Mouse (Mus musculus) hindbrain, embryonic 14.5 days (tissue): ENCODE data around the gene Otos. TPM values are rescaled to one million over a fixed set of nuclear protein-coding genes. Genes with fewer than 3 reads are reported as not detected.

ENCODE experiments used
- ATAC-seq: fragments of 200-750 bp; cut with Nextera tagmentation; 2 replicates; pipeline ENCODE4 v1.8.0; 2017; ENCODE audit warnings: moderate number of reproducible peaks, mild to moderate bottlenecking, moderate TSS enrichment, moderate library complexity; ENCODE audit not compliant: low FRiP score
- DNase-seq: peaks from one replicate; pipeline ENCODE4 v3.0.0-alpha.2; 2015; ENCODE audit warnings: low spot score
- H3K27ac ChIP-seq: fragments of 300-500 bp; sonication (generic); 2 replicates; pipeline ENCODE4 v1.5.1; 2014; ENCODE audit warnings: mild to moderate bottlenecking, moderate library complexity
- H3K27me3 ChIP-seq: fragments of 300-500 bp; sonication (generic); 2 replicates; pipeline ENCODE4 v1.6.1; 2014; ENCODE audit warnings: mild to moderate bottlenecking, low read length, mixed read lengths; ENCODE audit not compliant: control insufficient read depth, insufficient read depth
- H3K36me3 ChIP-seq: fragments of 300-500 bp; sonication (generic); replicated peaks from 2 replicates; pipeline ENCODE4 v1.6.1; 2014; ENCODE audit not compliant: control insufficient read depth, insufficient read depth
- H3K4me1 ChIP-seq: fragments of 300-500 bp; sonication (generic); replicated peaks from 2 replicates; pipeline ENCODE4 v1.6.1; 2014; ENCODE audit warnings: antibody characterized with exemption, low read length, mixed read lengths; ENCODE audit not compliant: control insufficient read depth, insufficient read depth
- H3K4me2 ChIP-seq: fragments of 300-500 bp; sonication (generic); replicated peaks from 2 replicates; pipeline ENCODE4 v1.6.1; 2014; ENCODE audit warnings: mild to moderate bottlenecking, moderate library complexity
- H3K4me3 ChIP-seq: fragments of 300-500 bp; sonication (generic); replicated peaks from 2 replicates; pipeline ENCODE4 v1.5.1; 2014; ENCODE audit warnings: mild to moderate bottlenecking, low read length
- H3K9ac ChIP-seq: fragments of 300-500 bp; sonication (generic); 2 replicates; pipeline ENCODE4 v1.6.1; 2014
- H3K9me3 ChIP-seq: fragments of 300-500 bp; sonication (generic); 2 replicates; pipeline ENCODE4 v1.6.1; 2016; ENCODE audit warnings: low read length; ENCODE audit not compliant: control insufficient read depth
- WGBS: fragments of 180-500 bp; shearing (Covaris S2); extraction: QIAGEN DNeasy Blood & Tissue Kit; methylation state at CpG from one replicate; pipeline ENCODE4 v1.1.7; 2014; 5-methylcytosine and 5-hydroxymethylcytosine counted together
- polyA plus RNA-seq: library from polyadenylated mRNA; unstranded; fragments of >200 nt; fragmentation: Nextera tagmentation; extraction: Ambion mirVana; gene quantifications from 2 replicates; pipeline ENCODE4 v1.2.1, GENCODE M21; 2014

Gene Otos
- polyA plus RNA-seq, 1 experiment from 2014 or later: not detected

DNA sequence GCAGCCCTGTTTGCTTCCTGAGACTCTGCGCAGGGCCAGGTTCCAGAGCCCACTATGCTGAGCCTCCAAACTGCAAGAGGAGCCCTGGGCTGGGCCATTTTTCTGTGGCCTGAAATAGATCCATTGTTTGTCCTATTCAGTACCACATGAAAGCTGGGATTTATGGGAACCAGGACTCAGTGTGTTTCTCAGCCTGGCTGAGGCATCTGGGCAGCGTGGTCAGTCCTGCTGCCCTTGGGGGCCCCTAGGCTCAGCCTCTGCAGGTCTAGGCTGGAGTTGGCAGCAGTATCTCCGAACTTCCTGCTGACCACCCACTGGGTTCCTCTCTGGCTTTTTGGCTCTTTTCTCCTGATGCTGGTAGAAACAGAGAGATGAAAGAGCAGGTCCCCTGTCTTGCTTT, 2.8 kb upstream of the Otos start:
- Histone ChIP-seq H3K27me3 (no peaks in the 10 kb centered on the region), H3K4me1 (no peaks in the 10 kb centered on the region), H3K9ac (no peak overlapping the region), H3K4me3 (no peak overlapping the region), H3K36me3 (no peaks in the 10 kb centered on the region), H3K9me3 (no peaks in the 10 kb centered on the region), H3K27ac (no peak overlapping the region), H3K4me2 (no peak overlapping the region)
- WGBS: 60% methylated on average over 3 of the region's 3 CpGs
- DNase-seq (no peak), ATAC-seq (0 out of 2 replicates have a peak, but pooled peaks have one; percentile 22)

DNA sequence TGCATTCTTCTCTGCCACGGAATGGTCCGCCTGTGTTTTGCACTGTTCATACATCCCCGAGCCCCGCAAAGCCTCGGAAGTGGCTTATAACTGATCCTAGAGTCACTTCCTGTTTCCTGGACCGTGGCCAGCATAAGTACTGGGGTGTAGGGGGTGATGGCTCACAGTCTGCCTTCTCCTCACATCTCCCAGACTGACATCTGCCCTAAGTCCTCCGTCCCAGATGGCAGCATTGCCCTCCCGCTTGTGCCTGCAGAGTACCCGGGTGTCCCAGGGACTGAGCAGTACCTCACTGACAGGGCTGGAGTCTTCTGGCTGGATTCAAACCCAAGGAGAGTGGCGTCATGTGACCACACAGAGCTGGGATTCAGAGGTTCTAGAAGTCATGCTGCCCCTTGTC, 444 bp downstream of the Otos start:
- no peak for DNase-seq
- no peak overlapping the region for H3K9ac ChIP-seq
- no peaks in the 10 kb centered on the region for H3K36me3 ChIP-seq
- no peak overlapping the region for H3K4me3 ChIP-seq
- ATAC-seq: no peak
- no peak overlapping the region for H3K27ac ChIP-seq
- WGBS: 56% methylated on average over 10 of the region's 10 CpGs
- no peaks in the 10 kb centered on the region for H3K9me3 ChIP-seq
- no peaks in the 10 kb centered on the region for H3K27me3 ChIP-seq
- no peak overlapping the region for H3K4me2 ChIP-seq
- no peaks in the 10 kb centered on the region for H3K4me1 ChIP-seq

DNA sequence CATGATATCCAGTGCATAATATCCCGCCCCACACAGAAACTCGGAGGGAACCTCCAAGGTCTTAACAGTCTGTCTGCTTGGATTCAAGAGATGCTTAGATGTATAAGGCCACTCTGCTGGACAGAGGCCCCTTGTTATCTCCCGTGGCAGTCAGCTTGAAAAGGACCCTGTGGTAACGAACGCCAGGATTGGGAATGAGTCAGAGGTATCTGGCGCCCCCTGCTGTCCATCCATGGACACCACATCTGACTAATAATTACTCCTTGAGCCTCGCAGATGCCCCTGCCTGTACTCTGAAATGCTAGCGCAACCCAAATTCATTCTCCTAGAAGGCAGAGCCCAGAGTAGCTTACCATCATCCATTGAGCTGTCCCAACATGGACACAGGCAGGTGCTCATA, 889 bp downstream of the Otos start:
- Histone ChIP-seq H3K9ac (no peak overlapping the region), H3K4me2 (no peak overlapping the region)

DNA sequence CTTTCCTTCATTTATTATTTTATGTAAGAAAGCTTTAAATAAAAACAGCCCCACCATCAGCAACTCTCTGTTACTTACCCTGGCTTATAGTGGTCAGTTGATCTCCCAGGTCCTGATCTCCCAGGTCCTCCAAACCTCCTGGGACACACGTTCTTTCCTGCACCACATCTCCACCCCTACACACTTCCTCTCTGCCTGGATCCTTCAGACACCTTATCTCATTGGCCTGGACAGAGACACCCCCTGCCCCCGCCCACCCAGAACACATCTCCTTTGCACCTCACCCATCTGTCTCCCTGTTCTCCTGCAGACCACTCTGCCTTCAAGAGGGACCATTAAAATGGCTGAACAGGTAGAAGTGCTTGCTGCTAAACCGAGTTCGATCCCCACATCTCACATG, 1.6 kb downstream of the Otos start:
- H3K9ac ChIP-seq: no peak overlapping the region
- ATAC-seq: no peak
- H3K27me3 ChIP-seq: no peaks in the 10 kb centered on the region
- H3K27ac ChIP-seq: no peak overlapping the region
- H3K4me1 ChIP-seq: peaks cover 6% of the 10 kb centered on the region; the same call in 1 of the 2 replicates
- DNase-seq: no peak
- no peaks in the 10 kb centered on the region for H3K36me3 ChIP-seq
- no peak overlapping the region for H3K4me2 ChIP-seq
- H3K4me3 ChIP-seq: no peak overlapping the region
- H3K9me3 ChIP-seq: no peaks in the 10 kb centered on the region
- WGBS: 75% methylated on average over 4 of the region's 4 CpGs

More for the DNA sequence above, 889 bp downstream of the Otos start:
- ATAC-seq (peak; percentile 55), DNase-seq (peak; percentile 84)
- Histone ChIP-seq H3K4me3 (no peak overlapping the region), H3K36me3 (no peaks in the 10 kb centered on the region), H3K4me1 (no peaks in the 10 kb centered on the region), H3K9me3 (no peaks in the 10 kb centered on the region), H3K27me3 (no peaks in the 10 kb centered on the region), H3K27ac (no peak overlapping the region)
- 8% methylated on average over 8 of the region's 8 CpGs for WGBS

DNA sequence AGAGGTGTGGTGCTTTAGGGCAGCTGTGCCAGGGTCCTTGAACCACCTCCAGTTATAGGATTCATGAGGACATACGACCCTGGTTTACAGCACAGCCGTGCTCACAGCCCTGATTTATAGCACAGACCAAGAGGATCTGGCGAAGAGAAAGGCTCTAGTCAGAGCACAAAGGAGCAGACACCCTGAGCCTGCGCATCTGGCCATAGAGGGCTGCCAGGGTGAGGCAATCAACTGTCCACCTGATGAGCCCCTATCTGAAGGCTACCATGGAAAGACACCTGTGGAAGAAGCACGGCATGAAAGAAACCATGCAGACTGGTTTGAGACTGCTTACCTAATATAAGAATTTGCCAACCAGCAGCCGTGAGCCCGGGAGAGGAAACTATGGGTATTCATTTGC, 2.0 kb downstream of the Otos start:
- Histone ChIP-seq H3K9ac (no peak overlapping the region), H3K27ac (no peak overlapping the region), H3K4me1 (peaks cover 6% of the 10 kb centered on the region; the same call in 1 of the 2 replicates), H3K4me3 (no peak overlapping the region), H3K27me3 (no peaks in the 10 kb centered on the region), H3K9me3 (no peaks in the 10 kb centered on the region), H3K4me2 (no peak overlapping the region), H3K36me3 (no peaks in the 10 kb centered on the region)
- WGBS: 80% methylated on average over 7 of the region's 7 CpGs
- ATAC-seq (no peak), DNase-seq (no peak)

DNA sequence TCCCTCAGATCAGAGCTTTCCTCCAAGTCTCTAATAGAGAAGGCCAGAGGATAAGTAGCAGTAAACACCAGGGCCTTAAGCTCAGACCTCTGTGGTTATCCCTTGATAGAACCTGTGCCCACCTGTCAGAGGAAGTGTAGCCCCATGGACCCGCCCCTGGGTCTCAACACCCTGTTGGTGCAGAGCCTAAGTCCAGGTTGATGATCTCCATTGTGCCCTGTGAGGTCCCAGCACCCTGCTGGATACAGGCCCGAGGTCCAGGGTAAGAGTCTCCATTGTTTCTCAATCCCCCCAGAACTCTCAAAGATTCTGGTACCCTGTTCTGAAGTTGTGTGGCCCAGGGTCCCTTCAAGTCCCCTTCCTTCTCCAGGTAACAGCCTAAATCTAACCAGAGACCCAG, 2.5 kb downstream of the Otos start:
- Histone ChIP-seq H3K27me3 (no peaks in the 10 kb centered on the region), H3K9ac (no peak overlapping the region), H3K36me3 (no peaks in the 10 kb centered on the region)

DNA sequence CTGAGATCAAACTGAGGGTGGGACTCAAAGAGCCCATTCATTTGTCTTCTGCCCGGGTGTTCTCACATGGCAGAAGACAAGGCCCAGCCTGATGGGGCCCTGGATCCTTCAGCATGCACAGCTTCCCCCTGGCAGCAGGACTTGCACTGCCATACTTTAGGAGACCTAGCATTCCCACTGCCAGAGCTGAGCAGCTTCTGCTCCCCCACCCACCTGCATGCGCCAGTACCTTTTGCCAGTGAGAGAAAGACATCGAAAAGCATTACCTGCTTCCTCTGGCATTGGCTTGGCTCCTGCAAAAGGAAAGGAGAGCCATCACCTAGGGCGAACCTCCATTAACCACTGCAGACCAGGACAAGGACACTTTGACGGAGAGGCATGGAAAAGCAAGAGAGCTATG, 3.7 kb downstream of the Otos start:
- H3K4me3 ChIP-seq: no peak overlapping the region
- no peak for ATAC-seq
- H3K9me3 ChIP-seq: no peaks in the 10 kb centered on the region
- H3K27me3 ChIP-seq: no peaks in the 10 kb centered on the region
- 89% methylated on average over 5 of the region's 5 CpGs for WGBS
- H3K9ac ChIP-seq: no peak overlapping the region
- H3K4me1 ChIP-seq: peaks cover 17% of the 10 kb centered on the region
- H3K4me2 ChIP-seq: no peak overlapping the region
- no peaks in the 10 kb centered on the region for H3K36me3 ChIP-seq
- no peak for DNase-seq
- H3K27ac ChIP-seq: no peak overlapping the region

More for the DNA sequence above, 2.5 kb downstream of the Otos start:
- ATAC-seq (no peak), DNase-seq (no peak)
- Histone ChIP-seq H3K4me1 (peaks cover 7% of the 10 kb centered on the region), H3K4me3 (no peak overlapping the region), H3K9me3 (no peaks in the 10 kb centered on the region), H3K27ac (no peak overlapping the region), H3K4me2 (no peak overlapping the region)
- 52% methylated on average over 2 of the region's 2 CpGs for WGBS

DNA sequence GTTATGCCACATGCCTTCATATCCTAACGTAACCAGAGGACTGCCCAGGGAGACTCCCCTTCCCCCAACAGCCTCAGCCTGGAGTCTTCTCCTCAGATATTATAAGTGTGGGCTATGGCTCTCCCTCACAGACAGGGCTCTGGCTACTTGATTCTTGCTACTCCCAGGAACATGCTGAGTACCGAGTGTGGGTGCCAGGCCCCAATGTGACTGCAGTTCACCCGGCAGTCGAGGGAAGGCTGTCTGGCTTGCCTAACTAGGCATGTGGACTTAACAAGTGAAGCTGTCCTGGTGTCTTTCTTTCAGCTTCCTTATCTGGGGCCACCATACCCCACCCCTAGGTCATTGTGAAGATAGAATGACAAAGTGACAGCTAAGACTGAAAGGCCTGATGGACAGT, 5.0 kb downstream of the Otos start:
- H3K27ac ChIP-seq: no peak overlapping the region
- no peaks in the 10 kb centered on the region for H3K27me3 ChIP-seq
- peaks cover 17% of the 10 kb centered on the region for H3K4me1 ChIP-seq
- no peak for DNase-seq
- H3K36me3 ChIP-seq: peaks cover 9% of the 10 kb centered on the region; the same call in 1 of the 2 replicates
- no peaks in the 10 kb centered on the region for H3K9me3 ChIP-seq
- no peak overlapping the region for H3K9ac ChIP-seq
- no peak for ATAC-seq
- H3K4me3 ChIP-seq: no peak overlapping the region
- 66% methylated on average over 4 of the region's 4 CpGs for WGBS
- no peak overlapping the region for H3K4me2 ChIP-seq

DNA sequence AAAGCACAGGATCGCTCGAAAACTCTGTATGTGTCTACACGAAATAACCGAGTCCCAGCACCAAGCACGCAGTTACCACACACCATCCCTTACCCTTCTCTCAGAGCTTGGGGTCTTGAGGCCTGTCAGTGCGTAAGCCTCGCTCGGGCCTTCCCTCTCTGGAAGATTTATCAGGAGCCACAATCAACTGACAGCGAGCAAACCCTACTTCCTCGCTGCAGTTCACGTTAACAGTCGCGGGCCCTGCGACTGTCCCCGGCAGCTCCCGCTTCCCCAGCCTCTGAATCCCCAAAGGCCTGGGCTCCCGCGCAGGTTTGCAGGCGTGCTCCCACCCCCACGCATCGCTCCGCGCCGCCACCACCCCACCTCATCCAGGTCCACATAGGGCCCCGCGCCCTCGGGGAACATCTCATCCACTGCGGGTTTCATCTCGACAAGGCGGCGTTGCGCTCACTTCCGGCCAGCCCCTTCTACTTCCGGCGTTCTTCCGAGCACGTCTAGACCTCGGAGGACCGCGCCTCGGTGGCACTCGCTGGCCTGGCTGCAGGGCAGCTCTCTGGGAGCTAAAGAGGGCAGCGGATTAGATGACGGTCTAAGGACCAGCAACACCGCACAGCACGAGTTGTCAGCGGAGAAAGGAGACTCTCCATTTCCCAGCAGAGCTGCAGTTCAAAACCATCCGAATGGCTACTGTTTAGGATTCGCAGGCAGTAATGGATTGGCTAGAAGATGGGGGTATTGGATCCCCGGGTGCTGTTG, 6.9 kb downstream of the Otos start, which contains the start of gene Cops9:
Cops9 (minus strand) TSS at position 472 of the 759 bp plus-strand sequence.
- DNase-seq (peak; percentile 93), ATAC-seq (peak; percentile 92)
- Histone ChIP-seq H3K9me3 (no peaks in the 10 kb centered on the region), H3K4me3 (peak within 1 kb of the TSS; percentile 85), H3K4me2 (peak within 1 kb of the TSS; percentile 96), H3K4me1 (peaks cover 17% of the 10 kb centered on the region), H3K27me3 (no peaks in the 10 kb centered on the region), H3K9ac (peak within 1 kb of the TSS; percentile 91), H3K27ac (peak within 1 kb of the TSS; percentile 79), H3K36me3 (peaks cover 28% of the 10 kb centered on the region)
- WGBS: 1% methylated on average over 50 of the region's 50 CpGs
